Mouse (Mus musculus): Measurements from ENCODE around the gene 9130213A22Rik.

Gene 9130213A22Rik

GRCm38 (mm10) chr11:69123693-69124497 is 1.5 kb upstream of the 9130213A22Rik start:
- in situ Hi-C loops (cut with MboI, MseI) = loop anchor here (5.0 to 25.0 kb wide), 3 partner anchors 62 to 888 kb away; partner anchors contain the start of genes Acadvl, Dlg4, Dvl2 and Gucy2e

DNA sequence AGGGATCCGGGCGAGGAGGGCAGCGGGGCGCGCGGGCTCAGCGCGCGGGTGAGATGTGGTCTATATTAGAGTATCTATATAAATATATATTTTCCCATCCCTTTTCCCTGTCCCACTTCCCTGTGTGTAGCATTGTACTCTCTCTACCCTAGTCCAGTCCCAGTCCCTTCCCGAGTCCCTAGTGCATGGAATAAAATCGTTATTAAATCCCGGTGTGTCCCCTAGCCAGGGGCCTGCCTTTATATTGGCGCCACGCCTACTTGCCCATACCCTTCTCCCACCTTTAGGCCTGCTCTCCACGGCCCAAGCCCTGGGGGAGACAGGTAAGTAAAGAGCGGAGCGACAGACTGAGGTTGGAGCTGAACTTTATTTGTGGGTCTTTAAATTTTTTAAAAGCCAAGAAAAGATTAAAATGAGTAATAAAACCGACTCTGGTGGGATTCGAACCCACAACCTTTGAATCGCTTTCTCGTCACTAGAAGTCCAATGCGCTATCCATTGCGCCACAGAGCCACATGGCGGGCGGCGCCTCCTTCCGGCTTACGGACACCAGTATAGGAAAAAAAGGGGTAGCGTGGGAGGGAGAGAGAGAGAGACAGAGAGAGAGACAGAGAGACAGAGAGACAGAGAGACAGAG is 785 bp upstream of the 9130213A22Rik start:
- in situ Hi-C loops (cut with MboI, MseI) = loop anchor here (5.0 to 25.0 kb wide), 3 partner anchors 61 to 889 kb away; partner anchors contain the start of genes Acadvl, Dlg4, Dvl2 and Gucy2e

- in situ Hi-C loops (cut with MboI, MseI) = loop anchor here (5.0 to 25.0 kb wide), 3 partner anchors 60 to 890 kb away; partner anchors contain the start of genes Acadvl, Dlg4, Dvl2 and Gucy2e
These were observed 551 bp downstream of the 9130213A22Rik start for GRCm38 (mm10) chr11:69121741-69122335.

GRCm38 (mm10) chr11:69121001-69121740 is 1.2 kb downstream of the 9130213A22Rik start:
- in situ Hi-C loops (cut with MboI, MseI) = loop anchor here (5.0 to 25.0 kb wide), 3 partner anchors 59 to 891 kb away; partner anchors contain the start of genes Acadvl, Dlg4, Dvl2 and Gucy2e

DNA sequence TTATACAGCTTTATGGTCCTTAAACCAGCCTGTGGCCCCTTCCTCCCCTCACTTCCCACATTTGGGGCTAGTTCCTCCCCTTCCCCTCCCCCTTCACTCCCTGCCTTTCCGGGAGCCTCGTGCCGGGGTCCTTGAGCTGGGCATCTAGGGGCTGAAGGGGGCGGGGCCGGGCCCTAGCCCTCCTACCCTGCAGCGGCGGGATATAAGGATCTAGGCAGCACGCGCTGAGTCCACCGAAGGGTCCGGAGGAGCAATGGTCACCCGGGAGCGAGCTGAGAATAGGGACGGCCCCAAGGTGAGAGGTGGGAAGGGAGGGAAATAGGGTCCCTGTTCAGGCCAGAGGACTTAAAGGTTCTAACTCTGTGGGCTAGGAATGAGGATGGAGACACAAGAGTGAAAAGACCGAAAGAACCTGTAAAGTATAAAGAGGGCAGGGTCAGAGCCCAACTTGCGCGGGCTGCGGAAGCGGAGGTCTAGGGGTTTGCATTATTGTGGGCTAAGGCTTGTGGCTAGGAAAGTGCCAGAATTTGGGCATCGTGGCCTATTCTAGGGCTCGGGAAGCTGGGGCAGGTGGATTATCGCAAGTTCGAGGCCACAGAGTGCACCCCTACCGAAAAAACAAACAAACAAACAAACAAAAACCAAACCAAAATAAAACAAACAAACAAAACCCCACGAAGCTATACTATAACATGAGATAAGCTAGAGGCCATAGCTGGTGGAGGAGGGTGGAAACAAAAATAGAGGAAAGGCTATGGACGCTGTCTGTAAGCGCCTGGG is 2.0 kb downstream of the 9130213A22Rik start, which contains the start of gene Hes7:
Gene Hes7 (plus strand): TSS at position 184 of the 780 bp plus-strand sequence.
- in situ Hi-C loops (cut with MboI, MseI) = loop anchor here (5.0 to 25.0 kb wide), 3 partner anchors 58 to 892 kb away; partner anchors contain the start of genes Acadvl, Dlg4, Dvl2 and Gucy2e

GRCm38 (mm10) chr11:69119446-69120155 is 2.8 kb downstream of the 9130213A22Rik start:
- in situ Hi-C loops (cut with MboI, MseI) = loop anchor here (5.0 to 25.0 kb wide), 3 partner anchors 57 to 893 kb away; partner anchors contain the start of genes Acadvl, Dlg4, Dvl2 and Gucy2e

- in situ Hi-C loops (cut with MboI, MseI) = loop anchor here (25.0 kb wide), 1 partner anchor 894 kb away; the partner anchor contains the start of genes Acadvl, Dlg4 and Dvl2
These were observed 3.6 kb downstream of the 9130213A22Rik start for GRCm38 (mm10) chr11:69118765-69119164.

GRCm38 (mm10) chr11:69117737-69118695 is 4.4 kb downstream of the 9130213A22Rik start:
- in situ Hi-C loops (cut with MboI, MseI) = loop anchor here (25.0 kb wide), 1 partner anchor 894 kb away; the partner anchor contains the start of genes Acadvl, Dlg4 and Dvl2

GRCm38 (mm10) chr11:69116843-69117242 is 5.5 kb downstream of the 9130213A22Rik start:
- in situ Hi-C loops (cut with MboI, MseI) = loop anchor here (25.0 kb wide), 1 partner anchor 895 kb away; the partner anchor contains the start of genes Acadvl, Dlg4 and Dvl2

GRCm38 (mm10) chr11:69114621-69115020 is 7.8 kb downstream of the 9130213A22Rik start:
- in situ Hi-C loops (cut with MboI, MseI) = loop anchor here (25.0 kb wide), 1 partner anchor 898 kb away; the partner anchor contains the start of genes Acadvl, Dlg4 and Dvl2

DNA sequence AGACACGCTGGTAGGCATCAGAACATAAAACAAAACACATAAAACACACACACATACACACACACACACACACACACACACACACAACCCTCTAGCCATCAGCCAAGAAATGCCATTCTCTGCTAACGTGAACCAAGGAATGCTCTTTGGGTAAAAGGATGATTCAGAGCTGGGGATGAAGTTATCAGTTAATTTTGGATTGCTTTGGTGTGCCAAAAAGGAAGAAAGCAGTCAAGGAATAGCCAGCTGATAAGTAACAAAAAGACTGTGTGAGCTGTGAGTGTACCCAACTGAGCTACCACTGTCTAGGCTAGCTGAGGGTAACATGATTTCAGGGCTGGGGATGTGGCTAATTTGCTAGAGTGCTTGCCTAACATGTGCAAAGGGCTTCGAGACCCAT is 8.4 kb downstream of the 9130213A22Rik start:
- in situ Hi-C loops (cut with MboI, MseI) = loop anchor here (25.0 kb wide), 1 partner anchor 898 kb away; the partner anchor contains the start of genes Acadvl, Dlg4 and Dvl2

DNA sequence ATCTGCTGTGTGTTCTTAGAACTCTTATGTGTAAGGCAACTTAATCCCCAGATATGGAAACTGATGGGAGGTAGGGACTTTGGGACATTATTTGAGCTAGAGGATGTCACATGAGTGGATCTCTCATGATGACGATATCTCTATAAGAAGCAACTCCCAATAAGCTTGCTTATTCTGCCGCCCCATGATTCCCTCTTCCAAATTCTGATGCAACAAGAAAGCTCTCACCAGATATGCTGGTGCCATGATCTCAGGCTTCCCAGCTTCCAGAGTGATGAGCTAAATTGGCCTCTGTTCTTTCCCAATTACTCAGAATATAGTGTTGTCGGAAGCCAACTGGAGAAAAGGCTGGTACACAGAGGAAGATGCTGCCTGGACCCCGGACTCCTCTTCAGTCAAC is 10.5 kb downstream of the 9130213A22Rik start:
- in situ Hi-C loops (cut with MboI, MseI) = loop anchor here (25.0 kb wide), 1 partner anchor 900 kb away; the partner anchor contains the start of genes Acadvl, Dlg4 and Dvl2

DNA sequence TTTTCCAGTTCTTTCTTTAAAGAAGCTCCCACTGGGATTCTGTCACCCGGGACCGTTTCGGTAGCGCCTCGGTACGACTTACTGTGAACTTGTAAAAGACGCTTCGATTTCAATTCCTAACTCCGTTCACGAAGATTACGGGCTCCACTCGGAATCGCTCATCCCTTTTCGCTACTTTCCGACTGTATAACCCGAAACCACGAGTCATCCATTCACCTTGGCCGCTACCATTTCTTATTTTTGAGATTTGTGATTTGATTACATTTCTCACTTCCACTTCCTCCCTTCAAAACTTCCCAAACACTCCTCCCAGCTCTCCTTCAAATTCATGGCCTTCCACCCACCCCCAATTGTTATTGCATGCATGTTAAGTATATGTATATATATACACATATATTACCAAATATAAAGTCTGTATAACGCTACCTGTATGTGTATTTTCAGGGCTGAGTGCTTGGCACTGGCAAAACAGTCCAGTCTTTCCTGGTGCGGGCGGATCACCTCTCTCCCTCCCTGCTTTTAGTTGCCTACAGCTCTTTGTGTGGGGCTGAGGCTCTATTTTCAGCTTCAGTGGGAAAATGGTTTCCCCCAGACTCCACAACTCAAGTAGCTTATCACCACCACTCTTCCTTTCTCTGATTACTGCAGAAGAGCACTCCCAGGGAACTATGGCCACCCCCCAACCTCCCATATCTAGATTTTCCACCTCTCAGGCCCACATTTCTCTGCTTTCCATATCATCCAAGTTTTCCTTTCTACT is 11.2 kb downstream of the 9130213A22Rik start:
- in situ Hi-C loops (cut with MboI, MseI) = loop anchor here (25.0 kb wide), 1 partner anchor 901 kb away; the partner anchor contains the start of genes Acadvl, Dlg4 and Dvl2

DNA sequence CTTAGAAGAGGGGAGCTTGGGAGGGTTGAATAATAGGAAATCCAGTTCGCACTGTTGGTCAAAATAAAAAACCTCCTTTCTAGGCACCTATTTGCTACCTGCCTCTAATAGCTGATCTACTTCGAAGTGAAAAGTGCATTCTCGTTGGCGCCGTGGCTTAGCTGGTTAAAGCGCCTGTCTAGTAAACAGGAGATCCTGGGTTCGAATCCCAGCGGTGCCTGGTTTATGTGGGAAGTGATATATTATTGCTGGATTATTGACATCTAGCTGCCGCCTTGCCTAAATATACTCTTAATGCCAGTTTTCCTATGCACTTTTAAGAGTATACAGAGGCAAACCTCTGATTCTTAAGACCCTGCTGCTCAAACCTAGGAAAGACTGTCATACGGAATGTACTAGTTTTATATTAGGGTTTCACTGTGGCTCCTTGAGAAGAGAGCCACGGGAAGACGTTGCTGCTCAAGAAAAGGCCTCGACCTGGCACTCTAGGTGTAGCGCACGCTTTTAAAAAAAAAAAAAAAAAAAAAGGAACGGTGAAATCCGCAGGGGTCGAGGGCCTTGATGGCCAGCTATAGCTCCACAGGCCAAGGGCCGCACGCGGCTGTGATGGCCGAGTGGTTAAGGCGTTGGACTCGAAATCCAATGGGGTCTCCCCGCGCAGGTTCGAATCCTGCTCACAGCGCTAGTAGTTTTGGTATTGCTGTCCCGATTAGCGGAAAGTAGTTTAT is 11.9 kb downstream of the 9130213A22Rik start:
- in situ Hi-C loops (cut with MboI, MseI) = loop anchor here (25.0 kb wide), 1 partner anchor 902 kb away; the partner anchor contains the start of genes Acadvl, Dlg4 and Dvl2

GRCm38 (mm10) chr11:69109032-69109900 is 13.1 kb downstream of the 9130213A22Rik start:
- in situ Hi-C loops (cut with MboI, MseI) = loop anchor here (25.0 kb wide), 1 partner anchor 903 kb away; the partner anchor contains the start of genes Acadvl, Dlg4 and Dvl2

Data from T-helper 2 cell (primary cell).